Mouse (Mus musculus): Measurements from ENCODE around the gene A730049H05Rik. TPM values are rescaled to one million over a fixed set of nuclear protein-coding genes. Genes with fewer than 3 reads are reported as not detected.

The A730049H05Rik gene
- polyA plus RNA-seq, 1 experiment from 2014 or later = 0.42 TPM

DNA sequence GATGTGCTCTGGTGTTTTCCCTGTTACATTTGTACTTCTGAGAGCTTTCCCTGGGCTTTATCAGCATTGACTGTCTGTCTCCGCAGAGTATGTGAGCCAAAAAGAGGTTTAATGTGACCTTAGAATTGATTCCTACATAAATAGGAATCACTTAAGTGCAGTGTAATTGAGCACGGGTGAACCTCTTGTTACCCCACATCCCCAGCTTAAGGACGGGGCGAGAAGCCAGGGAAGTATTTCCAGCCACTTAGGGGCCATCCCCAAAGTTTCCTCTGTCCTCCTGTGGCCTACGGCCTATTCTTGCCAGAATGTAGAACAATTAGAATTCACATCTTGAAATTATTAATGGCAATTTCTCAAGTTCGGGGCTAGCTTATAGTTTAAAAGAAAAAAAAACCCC is 22.5 kb upstream of the A730049H05Rik start:
- WGBS = 68% methylated on average over 6 of the region's 6 CpGs
- Histone ChIP-seq H3K4me1 (replicated peaks; ENCODE audit: control insufficient read depth, insufficient read depth, low read length) (no peaks in the 10 kb centered on the region), H3K9me3 (ENCODE audit: control insufficient read depth, low read length) (no peaks in the 10 kb centered on the region), H3K4me2 (ENCODE audit: low read length) (no peak overlapping the region), H3K4me3 (ENCODE audit: low read depth, low read length) (no peak overlapping the region), H3K9ac (ENCODE audit: low read length) (no peak overlapping the region), H3K27ac (ENCODE audit: low read depth) (no peak overlapping the region), H3K27me3 (replicated peaks; ENCODE audit: control insufficient read depth, insufficient read depth, low read length) (no peaks in the 10 kb centered on the region), H3K36me3 (ENCODE audit: control insufficient read depth, insufficient read depth, low read length) (peaks cover 16% of the 10 kb centered on the region; the same call in 1 of the 2 replicates)
- ATAC-seq (replicated peaks; ENCODE audit: low FRiP score, low TSS enrichment, low read depth) (no peak), DNase-seq (ENCODE audit: low spot score) (no peak)

GRCm38 (mm10) chr6:92801462-92801861 is 14.8 kb upstream of the A730049H05Rik start:
- DNase-seq (ENCODE audit: low spot score) (no peak), ATAC-seq (replicated peaks; ENCODE audit: low FRiP score, low TSS enrichment, low read depth) (peak; percentile 47; the same call in 1 of the 2 replicates)
- Histone ChIP-seq H3K4me3 (ENCODE audit: low read depth, low read length) (no peak overlapping the region), H3K9ac (ENCODE audit: low read length) (no peak overlapping the region), H3K4me2 (ENCODE audit: low read length) (no peak overlapping the region), H3K9me3 (ENCODE audit: control insufficient read depth, low read length) (no peaks in the 10 kb centered on the region), H3K27me3 (replicated peaks; ENCODE audit: control insufficient read depth, insufficient read depth, low read length) (no peaks in the 10 kb centered on the region), H3K27ac (ENCODE audit: low read depth) (no peak overlapping the region; the same call in 1 of the 2 replicates), H3K4me1 (replicated peaks; ENCODE audit: control insufficient read depth, insufficient read depth, low read length) (peaks cover 11% of the 10 kb centered on the region; the same call in 1 of the 2 replicates), H3K36me3 (ENCODE audit: control insufficient read depth, insufficient read depth, low read length) (peaks cover 22% of the 10 kb centered on the region)
- WGBS = 44% methylated on average over 2 of the region's 2 CpGs

GRCm38 (mm10) chr6:92802421-92802820 is 13.9 kb upstream of the A730049H05Rik start:
- no peaks in the 10 kb centered on the region for H3K27me3 ChIP-seq (replicated peaks; ENCODE audit: control insufficient read depth, insufficient read depth, low read length)
- no peaks in the 10 kb centered on the region for H3K9me3 ChIP-seq (ENCODE audit: control insufficient read depth, low read length)
- H3K4me1 ChIP-seq (replicated peaks; ENCODE audit: control insufficient read depth, insufficient read depth, low read length) = peaks cover 11% of the 10 kb centered on the region; the same call in 1 of the 2 replicates
- no peak for DNase-seq (ENCODE audit: low spot score)
- no peak overlapping the region for H3K9ac ChIP-seq (ENCODE audit: low read length)
- 92% methylated on average over 11 of the region's 11 CpGs for WGBS
- no peak for ATAC-seq (replicated peaks; ENCODE audit: low FRiP score, low TSS enrichment, low read depth)
- H3K36me3 ChIP-seq (ENCODE audit: control insufficient read depth, insufficient read depth, low read length) = peaks cover 23% of the 10 kb centered on the region
- H3K4me3 ChIP-seq (ENCODE audit: low read depth, low read length) = no peak overlapping the region
- H3K27ac ChIP-seq (ENCODE audit: low read depth) = no peak overlapping the region; the same call in 1 of the 2 replicates
- H3K4me2 ChIP-seq (ENCODE audit: low read length) = no peak overlapping the region

- Histone ChIP-seq H3K9me3 (ENCODE audit: control insufficient read depth, low read length) (no peaks in the 10 kb centered on the region), H3K4me2 (ENCODE audit: low read length) (no peak overlapping the region), H3K9ac (ENCODE audit: low read length) (no peak overlapping the region), H3K27me3 (replicated peaks; ENCODE audit: control insufficient read depth, insufficient read depth, low read length) (no peaks in the 10 kb centered on the region), H3K4me3 (ENCODE audit: low read depth, low read length) (no peak overlapping the region), H3K4me1 (replicated peaks; ENCODE audit: control insufficient read depth, insufficient read depth, low read length) (peaks cover 11% of the 10 kb centered on the region; the same call in 1 of the 2 replicates), H3K36me3 (ENCODE audit: control insufficient read depth, insufficient read depth, low read length) (peaks cover 23% of the 10 kb centered on the region), H3K27ac (ENCODE audit: low read depth) (peak overlapping the region; percentile 23; the same call in 1 of the 2 replicates)
- no peak for ATAC-seq (replicated peaks; ENCODE audit: low FRiP score, low TSS enrichment, low read depth)
- DNase-seq (ENCODE audit: low spot score) = no peak
- 50% methylated on average over 6 of the region's 6 CpGs for WGBS
Observed at GRCm38 (mm10) chr6:92803213-92803612, 13.1 kb upstream of the A730049H05Rik start.

DNA sequence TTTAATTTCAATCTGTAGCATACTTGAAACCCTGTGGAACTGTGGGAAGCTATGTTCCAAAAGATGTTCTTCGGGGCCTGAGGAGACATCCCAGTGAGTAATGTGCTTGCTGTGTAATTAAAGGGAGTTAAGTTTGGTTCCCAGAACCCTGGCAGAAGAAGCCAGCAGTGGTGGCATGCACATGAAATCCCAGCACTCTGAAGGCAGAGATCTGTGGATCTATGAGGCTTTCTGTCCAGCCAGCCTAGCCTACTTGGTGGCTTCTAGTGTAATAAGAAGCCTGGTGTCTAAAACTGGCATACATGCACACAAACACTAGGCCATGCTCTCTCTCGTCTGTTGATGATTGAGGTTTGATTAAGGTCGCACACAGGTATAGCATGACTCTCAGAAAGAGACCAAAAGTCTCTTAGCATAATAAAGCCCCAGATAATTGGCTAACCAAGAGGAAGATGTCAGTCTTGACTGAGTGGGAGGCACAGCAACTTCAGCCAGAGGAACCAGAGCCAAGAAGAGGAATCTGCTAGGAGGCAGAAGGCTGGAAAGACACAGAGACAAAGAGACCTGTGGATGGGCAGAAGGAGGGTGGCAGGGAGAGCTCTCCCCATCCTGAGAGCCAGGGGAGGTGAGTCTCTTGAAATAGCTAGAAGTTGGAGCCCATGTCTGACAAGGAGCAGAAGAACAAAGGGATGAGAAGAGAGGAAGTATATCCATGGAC is 11.9 kb upstream of the A730049H05Rik start:
- H3K4me2 ChIP-seq (ENCODE audit: low read length) = no peak overlapping the region
- peaks cover 11% of the 10 kb centered on the region; the same call in 1 of the 2 replicates for H3K4me1 ChIP-seq (replicated peaks; ENCODE audit: control insufficient read depth, insufficient read depth, low read length)
- no peak overlapping the region for H3K4me3 ChIP-seq (ENCODE audit: low read depth, low read length)
- no peak for ATAC-seq (replicated peaks; ENCODE audit: low FRiP score, low TSS enrichment, low read depth)
- 82% methylated on average over 3 of the region's 3 CpGs for WGBS
- H3K9ac ChIP-seq (ENCODE audit: low read length) = no peak overlapping the region
- no peak overlapping the region for H3K27ac ChIP-seq (ENCODE audit: low read depth)
- H3K36me3 ChIP-seq (ENCODE audit: control insufficient read depth, insufficient read depth, low read length) = peaks cover 23% of the 10 kb centered on the region
- H3K9me3 ChIP-seq (ENCODE audit: control insufficient read depth, low read length) = no peaks in the 10 kb centered on the region
- no peaks in the 10 kb centered on the region for H3K27me3 ChIP-seq (replicated peaks; ENCODE audit: control insufficient read depth, insufficient read depth, low read length)
- DNase-seq (ENCODE audit: low spot score) = no peak

DNA sequence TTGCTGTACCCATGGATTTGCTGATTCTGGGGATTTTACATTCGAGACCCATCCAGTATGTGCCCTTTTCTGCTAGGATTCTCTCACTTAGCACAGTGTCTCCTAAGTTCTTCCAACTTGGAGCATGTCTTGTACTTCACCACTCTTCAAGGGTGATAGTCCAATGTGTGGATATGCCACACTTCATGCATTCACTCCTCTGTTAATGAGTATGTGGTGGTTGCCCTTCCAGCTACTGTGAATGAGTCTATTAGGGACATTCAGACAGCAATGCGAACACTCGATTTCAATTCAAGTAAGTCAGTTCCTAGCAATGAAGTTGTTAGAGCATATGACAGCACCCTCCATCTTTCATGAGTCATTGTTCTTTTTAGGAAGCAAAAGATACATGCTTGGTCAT is 6.5 kb upstream of the A730049H05Rik start:
- H3K4me3 ChIP-seq (ENCODE audit: low read depth, low read length) = no peak overlapping the region
- peaks cover 32% of the 10 kb centered on the region for H3K36me3 ChIP-seq (ENCODE audit: control insufficient read depth, insufficient read depth, low read length)
- H3K27me3 ChIP-seq (replicated peaks; ENCODE audit: control insufficient read depth, insufficient read depth, low read length) = no peaks in the 10 kb centered on the region
- H3K4me2 ChIP-seq (ENCODE audit: low read length) = no peak overlapping the region
- DNase-seq (ENCODE audit: low spot score) (no peak), ATAC-seq (replicated peaks; ENCODE audit: low FRiP score, low TSS enrichment, low read depth) (no peak)
- H3K4me1 ChIP-seq (replicated peaks; ENCODE audit: control insufficient read depth, insufficient read depth, low read length) = no peaks in the 10 kb centered on the region
- 92% methylated on average over 3 of the region's 3 CpGs for WGBS
- H3K9me3 ChIP-seq (ENCODE audit: control insufficient read depth, low read length) = no peaks in the 10 kb centered on the region
- no peak overlapping the region for H3K9ac ChIP-seq (ENCODE audit: low read length)
- no peak overlapping the region for H3K27ac ChIP-seq (ENCODE audit: low read depth)

DNA sequence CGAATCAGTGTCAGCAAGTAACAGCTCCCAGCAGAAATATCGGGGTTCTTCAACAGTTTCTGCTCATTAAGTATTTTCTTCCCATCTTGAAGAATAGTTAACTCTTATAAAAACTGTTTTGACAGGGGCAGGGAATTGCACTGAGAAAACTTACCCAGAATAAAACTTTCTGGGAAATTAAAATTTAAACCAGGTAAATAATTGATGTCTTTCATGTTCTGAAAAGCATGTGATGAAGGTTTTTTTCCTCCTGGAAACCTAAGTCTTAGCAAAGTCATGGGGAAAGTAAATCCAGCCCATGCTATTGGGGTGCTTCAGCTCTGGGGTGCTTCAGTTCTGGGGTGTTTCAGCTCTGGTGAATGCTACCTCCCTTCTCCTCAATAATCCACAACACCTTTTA is 5.7 kb upstream of the A730049H05Rik start:
- Histone ChIP-seq H3K27me3 (replicated peaks; ENCODE audit: control insufficient read depth, insufficient read depth, low read length) (no peaks in the 10 kb centered on the region), H3K4me3 (ENCODE audit: low read depth, low read length) (no peak overlapping the region), H3K36me3 (ENCODE audit: control insufficient read depth, insufficient read depth, low read length) (peaks cover 26% of the 10 kb centered on the region), H3K4me1 (replicated peaks; ENCODE audit: control insufficient read depth, insufficient read depth, low read length) (no peaks in the 10 kb centered on the region), H3K9me3 (ENCODE audit: control insufficient read depth, low read length) (no peaks in the 10 kb centered on the region), H3K9ac (ENCODE audit: low read length) (no peak overlapping the region), H3K4me2 (ENCODE audit: low read length) (no peak overlapping the region), H3K27ac (ENCODE audit: low read depth) (no peak overlapping the region)
- WGBS = 94% methylated on average over 2 of the region's 2 CpGs
- DNase-seq (ENCODE audit: low spot score) (no peak), ATAC-seq (replicated peaks; ENCODE audit: low FRiP score, low TSS enrichment, low read depth) (no peak)

- H3K9me3 ChIP-seq (ENCODE audit: control insufficient read depth, low read length) = no peaks in the 10 kb centered on the region
- no peak overlapping the region for H3K9ac ChIP-seq (ENCODE audit: low read length)
- H3K27me3 ChIP-seq (replicated peaks; ENCODE audit: control insufficient read depth, insufficient read depth, low read length) = no peaks in the 10 kb centered on the region
- H3K36me3 ChIP-seq (ENCODE audit: control insufficient read depth, insufficient read depth, low read length) = peaks cover 18% of the 10 kb centered on the region
- no peak for ATAC-seq (replicated peaks; ENCODE audit: low FRiP score, low TSS enrichment, low read depth)
- no peak overlapping the region for H3K4me2 ChIP-seq (ENCODE audit: low read length)
- no peaks in the 10 kb centered on the region; the same call in 1 of the 2 replicates for H3K4me1 ChIP-seq (replicated peaks; ENCODE audit: control insufficient read depth, insufficient read depth, low read length)
- no peak for DNase-seq (ENCODE audit: low spot score)
- H3K4me3 ChIP-seq (ENCODE audit: low read depth, low read length) = no peak overlapping the region
- no peak overlapping the region for H3K27ac ChIP-seq (ENCODE audit: low read depth)
Observed at GRCm38 (mm10) chr6:92811566-92811965, 4.7 kb upstream of the A730049H05Rik start.

All from intestine, embryonic 14.5 days (tissue).